Comparison of ENCODE assay signal across 17 mouse cellular contexts in genomic region chr11:6053386-6053785, GRCm38 (mm10). TPM values are rescaled to one million over a fixed set of nuclear protein-coding genes. Genes with fewer than 3 reads are reported as not detected.
DNase-seq lines count a peak whose midpoint lies in the region; TF ChIP-seq lines count a peak whose summit lies in the region.
"Had no signal": no experiment of that assay in that cellular context is flagged by ENCODE, and none has a peak within 500 bp of the region (broad histone marks: within the 10 kb centered on the region; RNA-seq: fewer than 3 reads in every experiment).

No protein-coding gene starts in this region.

- peak overlapping the region; percentile 18; the same call in 1 of the 2 replicates for H3K27ac ChIP-seq in layer of hippocampus, adult 2 months
- H3K27ac ChIP-seq: embryonic facial prominence, embryonic 12.5 days; embryonic facial prominence, embryonic 15.5 days; heart, adult 2 months; hindbrain, embryonic 12.5 days; hindbrain, embryonic 15.5 days had no signal

- peak; percentile 42 for DNase-seq in cerebellum, adult 9-10 months
- no peak for DNase-seq in cerebellum, adult 8-10 months
- DNase-seq in layer of hippocampus, adult 2 months (ENCODE audit: low spot score in 2 of 2), result no peak
- DNase-seq in layer of hippocampus, adult 8-10 months (ENCODE audit: low spot score in 2 of 2), result no peak
- peak; percentile 36 for DNase-seq in gastrocnemius, postnatal 10 days
- peak; percentile 83 for DNase-seq in skeletal muscle tissue, adult 2 months (ENCODE audit: low read depth, low spot score)
- no peak for DNase-seq in left cerebral cortex, adult 11 months (ENCODE audit: low spot score)
- no peak for DNase-seq in heart, adult 9 months (ENCODE audit: low spot score in 2 of 2)
- DNase-seq: adrenal gland, adult 8-10 months; adrenal gland, postnatal 25 days; forebrain, postnatal 0 days; heart, adult 2 months; kidney, adult 2 months had no signal

- no peak for TF ChIP-seq CTCF in layer of hippocampus, adult 2 months (conservative IDR thresholded peaks at IDR 0.05)

- H3K4me3 ChIP-seq in layer of hippocampus, adult 2 months, result no peak overlapping the region
- H3K4me3 ChIP-seq: embryonic facial prominence, embryonic 12.5 days; embryonic facial prominence, embryonic 15.5 days; heart, adult 2 months; hindbrain, embryonic 12.5 days; hindbrain, embryonic 15.5 days had no signal

RNA-seq across cellular contexts. Expression of gene Camk2b, which starts 12.8 kb away (rescaled TPM):
- total RNA-seq in layer of hippocampus, adult 2 months (2021), result 1,000 to 10,000 TPM; 1,149 to 1,215 TPM
- total RNA-seq in layer of hippocampus, adult 8-10 months (2022), result 1,000 to 10,000 TPM in 2 of 4 experiments, 100 to 1,000 TPM in 2; 958 to 1,016 (median 997) TPM
- total RNA-seq in gastrocnemius, postnatal 10 days (2021), result 100 to 1,000 TPM; 188 to 190 TPM

Comparison
In these comparisons a context has a peak if more than half of its experiments do, and no peak if none do; other contexts are left out.
1. DNase-seq: peak in cerebellum, adult 9-10 months (single experiment), gastrocnemius, postnatal 10 days (single experiment) and skeletal muscle tissue, adult 2 months (single experiment); none in cerebellum, adult 8-10 months (single experiment), layer of hippocampus, adult 2 months (0 of 2), layer of hippocampus, adult 8-10 months (0 of 2), left cerebral cortex, adult 11 months (single experiment) and heart, adult 9 months (0 of 2).
2. RNA of gene Camk2b, which starts 12.8 kb away (total RNA-seq): 1,149 to 1,215 TPM in layer of hippocampus, adult 2 months and 958 to 1,016 TPM in layer of hippocampus, adult 8-10 months; 188 to 190 TPM in gastrocnemius, postnatal 10 days; every median in the first group is over 4 times any median in the second.